Mouse (Mus musculus) brain, embryonic 14.5 days (tissue): ENCODE measurements around the gene Ccdc80. TPM values are rescaled to one million over a fixed set of nuclear protein-coding genes. Genes with fewer than 3 reads are reported as not detected.

Experiments
- DNase-seq: peaks from one replicate; pipeline ENCODE4 v3.0.0-alpha.2; 2011; ENCODE audit warnings: low read depth
- CTCF ChIP-seq: fragments of 200-500 bp; IDR thresholded peaks from 2 replicates; pipeline ENCODE4 v1.5.1; 2012; ENCODE audit warnings: inconsistent platforms, mild to moderate bottlenecking, moderate library complexity, borderline replicate concordance; ENCODE audit not compliant: insufficient read depth, insufficient read length; ENCODE audit errors: extremely low read depth
- POLR2A ChIP-seq: fragments of 200-500 bp; IDR thresholded peaks from 2 replicates; pipeline ENCODE4 v1.6.1; 2012; ENCODE audit warnings: mild to moderate bottlenecking, inconsistent platforms, borderline replicate concordance; ENCODE audit not compliant: poor library complexity, insufficient read depth, insufficient read length, severe bottlenecking; ENCODE audit errors: extremely low read depth
- polyA plus RNA-seq: library from polyadenylated mRNA; depleted of rRNA; stranded (reverse); fragments of >200 nt; gene quantifications from 2 replicates; pipeline ENCODE4 v1.2.3, GENCODE M21; 2012; rRNA removed

Ccdc80 gene
- polyA plus RNA-seq: 6.7 and 7.0 TPM in 2 replicates

GRCm38 (mm10) chr16:45093137-45093731 lies at the start of gene Ccdc80:
Ccdc80 (plus strand) TSS chr16:45093402.
- peak; percentile 36 for DNase-seq
- TF ChIP-seq CTCF (no peak), POLR2A (no peak)

GRCm38 (mm10) chr16:45044844-45045243 lies 48.4 kb upstream of the Ccdc80 start:
- TF ChIP-seq CTCF: no peak
- no peak for TF ChIP-seq POLR2A
- DNase-seq: peak; percentile 30

GRCm38 (mm10) chr16:45057222-45057621 lies 36.0 kb upstream of the Ccdc80 start:
- DNase-seq: no peak
- TF ChIP-seq CTCF (no peak), POLR2A (no peak)

DNA sequence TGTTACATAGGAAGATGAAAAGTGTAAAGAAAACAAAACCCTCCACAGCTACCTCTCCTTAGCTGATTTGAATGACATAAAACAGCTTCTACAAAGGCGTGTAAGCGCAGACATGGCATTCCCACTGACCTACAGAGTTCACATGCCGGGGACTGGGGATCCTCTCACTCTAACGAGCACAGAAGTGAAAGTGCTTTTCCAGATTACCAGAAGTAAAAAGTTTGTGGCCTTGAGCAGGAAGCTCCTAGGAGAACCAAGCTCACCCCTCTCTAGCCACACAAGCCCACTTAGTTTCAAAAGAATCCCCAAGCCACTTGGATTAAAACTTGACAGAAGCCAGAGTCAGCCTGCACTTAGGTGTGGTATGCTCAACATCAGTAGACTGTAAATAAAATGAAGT lies 35.3 kb upstream of the Ccdc80 start:
- no peak for DNase-seq
- no peak for TF ChIP-seq POLR2A
- no peak for TF ChIP-seq CTCF

DNA sequence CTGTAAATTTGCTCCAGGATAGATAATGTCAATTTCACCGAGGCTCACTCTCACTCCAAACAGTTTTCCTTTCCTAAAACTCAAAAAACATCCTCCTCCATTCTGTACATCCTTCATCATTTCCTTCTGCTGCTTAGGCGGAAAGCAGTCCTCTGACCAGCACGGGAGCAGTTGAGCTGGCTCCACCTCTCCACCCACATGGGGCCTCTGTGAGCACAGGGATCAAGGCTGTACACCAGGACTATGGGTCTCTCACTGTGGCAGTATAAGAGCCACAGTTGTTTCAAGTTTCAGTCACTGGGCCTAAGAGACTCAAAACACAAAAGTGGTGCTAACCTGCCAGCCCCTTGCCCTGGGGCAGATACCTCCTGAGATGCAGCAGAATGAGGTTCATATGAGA lies 32.1 kb upstream of the Ccdc80 start:
- TF ChIP-seq CTCF (no peak), POLR2A (no peak)
- DNase-seq: no peak

DNA sequence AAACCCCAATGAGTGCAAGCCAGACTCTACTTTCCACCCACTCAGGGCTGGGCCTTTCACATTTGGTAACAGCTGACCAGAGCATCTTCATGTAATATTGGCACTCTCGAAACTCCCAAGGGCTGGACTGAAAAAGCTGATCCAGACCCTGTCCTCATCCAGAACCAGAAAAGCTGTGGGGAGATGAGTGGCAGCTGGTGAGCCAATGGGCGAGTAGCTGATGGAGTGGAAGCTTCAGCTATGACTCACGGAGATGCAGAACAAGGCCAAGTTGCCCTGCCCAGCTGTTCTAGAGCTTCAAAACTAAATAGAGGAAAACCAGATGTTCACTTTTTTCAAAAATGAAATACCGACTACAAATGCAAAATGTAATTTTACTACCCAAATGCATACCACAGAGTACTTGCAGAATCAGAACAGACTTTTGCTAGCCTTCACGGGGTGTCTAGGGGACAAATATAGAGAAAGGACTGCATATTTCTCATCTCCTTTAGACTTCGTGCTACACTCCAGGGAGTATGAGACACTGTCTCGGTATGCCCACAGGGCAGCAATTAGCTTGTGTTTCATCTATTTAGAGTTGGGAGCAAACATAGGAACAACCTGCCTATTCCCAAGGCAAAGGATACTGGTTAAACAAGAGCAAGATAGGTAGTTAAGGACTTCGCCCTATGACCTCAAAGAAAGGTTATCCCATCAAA lies 22.7 kb upstream of the Ccdc80 start:
- no peak for DNase-seq
- TF ChIP-seq POLR2A (no peak), CTCF (no peak)

DNA sequence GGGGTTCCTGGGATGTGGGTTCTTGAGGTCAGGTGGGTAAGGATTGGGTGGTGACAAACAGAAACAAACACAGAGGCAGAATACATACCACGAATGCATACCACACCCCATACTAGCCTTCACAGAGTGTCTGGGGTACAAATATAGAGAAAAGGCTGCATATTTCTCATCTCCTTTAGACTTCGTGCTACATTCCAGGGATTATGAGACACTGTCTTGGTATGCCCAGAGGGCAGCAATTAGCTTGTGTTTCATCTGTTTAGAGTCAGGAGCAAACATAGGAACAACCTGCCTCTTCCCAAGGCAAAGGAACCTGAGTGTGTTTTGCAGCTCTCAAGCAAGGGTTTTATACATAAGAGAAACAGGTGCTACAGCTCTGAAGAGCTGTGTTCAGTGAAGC lies 21.8 kb upstream of the Ccdc80 start:
- no peak for DNase-seq
- no peak for TF ChIP-seq CTCF
- no peak for TF ChIP-seq POLR2A

DNA sequence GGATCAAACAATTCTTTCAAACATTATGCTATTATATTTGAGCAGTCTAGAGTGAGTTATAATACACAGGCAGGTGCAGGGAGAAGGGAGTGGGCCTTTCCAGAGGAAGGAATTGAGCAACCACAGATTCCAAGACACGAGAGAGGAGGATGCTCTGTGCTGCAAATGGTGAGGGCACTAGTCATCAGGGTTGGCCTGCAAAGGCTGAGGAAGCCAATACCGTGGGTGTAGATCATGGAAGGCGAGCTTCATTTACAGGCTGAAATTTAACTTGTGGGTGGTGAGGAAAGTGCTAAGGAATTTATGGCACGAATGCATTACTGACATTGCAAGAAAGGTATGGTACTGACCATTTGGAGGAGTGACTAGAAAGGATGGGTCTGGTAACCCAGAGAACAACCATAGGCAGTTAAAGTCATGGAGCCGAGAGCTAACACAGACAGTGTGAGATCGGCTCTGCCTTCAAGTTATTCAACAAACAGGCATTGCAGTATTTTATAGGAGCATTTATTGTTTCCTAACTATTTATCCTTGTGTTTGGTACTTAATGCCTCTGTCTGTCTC lies 15.6 kb upstream of the Ccdc80 start:
- no peak for DNase-seq
- no peak for TF ChIP-seq POLR2A
- no peak for TF ChIP-seq CTCF

DNA sequence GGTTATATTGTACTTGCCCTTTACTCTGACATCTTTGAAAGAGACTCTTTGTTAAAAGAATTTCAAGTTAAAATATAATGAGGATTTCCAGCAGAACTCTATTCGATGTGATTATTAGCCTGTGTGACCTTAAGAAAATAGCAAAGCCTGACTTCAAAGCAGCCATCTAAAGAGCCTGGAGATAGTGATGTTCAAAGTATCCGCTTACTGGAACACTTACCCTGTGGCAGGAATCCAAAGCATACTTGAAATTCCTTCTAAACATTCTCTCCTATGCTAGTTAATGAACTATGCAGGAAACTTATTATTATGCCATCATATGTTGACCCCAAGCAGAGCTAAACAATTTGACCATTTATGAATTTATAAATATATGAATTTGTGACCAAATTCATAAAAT lies 13.9 kb upstream of the Ccdc80 start:
- peak; percentile 7 for DNase-seq
- no peak for TF ChIP-seq POLR2A
- no peak for TF ChIP-seq CTCF

- DNase-seq: no peak
- no peak for TF ChIP-seq CTCF
- no peak for TF ChIP-seq POLR2A
Observed at GRCm38 (mm10) chr16:45088842-45089241, 4.4 kb upstream of the Ccdc80 start.

GRCm38 (mm10) chr16:45090005-45090404 lies 3.2 kb upstream of the Ccdc80 start:
- peak; percentile 87 for TF ChIP-seq CTCF
- no peak for TF ChIP-seq POLR2A

DNA sequence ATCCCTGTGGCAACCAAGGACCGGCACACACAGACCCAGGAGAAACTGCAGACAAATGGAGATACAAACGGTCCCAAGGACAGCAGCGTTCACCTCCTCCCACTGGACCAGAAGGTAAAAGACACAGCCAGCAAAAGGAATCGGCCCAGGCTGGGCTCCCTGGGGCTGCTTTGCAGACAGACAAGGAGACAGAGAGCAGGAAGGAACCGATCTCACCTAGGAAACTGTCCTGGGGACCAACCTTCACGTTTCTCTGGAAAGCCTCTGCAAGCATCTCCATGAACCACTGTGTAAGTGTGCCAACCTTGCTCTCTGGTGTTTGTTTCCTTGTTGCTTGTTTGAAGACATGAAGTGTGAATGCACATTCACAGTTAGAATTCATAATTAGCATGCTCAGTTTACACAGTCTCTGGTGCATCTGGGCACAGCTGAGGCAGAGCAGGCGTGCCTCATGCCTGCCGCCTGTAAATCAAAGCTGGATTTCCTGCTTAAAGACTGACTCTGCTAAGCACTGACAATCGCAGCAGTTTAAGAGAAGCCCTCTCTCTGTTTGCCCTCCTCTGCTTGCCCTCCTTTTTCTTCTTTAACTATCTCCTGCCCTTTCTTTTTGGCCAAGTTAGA lies 1.0 kb downstream of the Ccdc80 start:
- TF ChIP-seq POLR2A: no peak
- TF ChIP-seq CTCF: no peak
- peak; percentile 80 for DNase-seq

More at GRCm38 (mm10) chr16:45090005-45090404, 3.2 kb upstream of the Ccdc80 start:
- peak; percentile 89 for DNase-seq

- TF ChIP-seq CTCF: no peak
- TF ChIP-seq POLR2A: no peak
- no peak for DNase-seq
Observed at GRCm38 (mm10) chr16:45095030-45095429, 1.8 kb downstream of the Ccdc80 start.

- DNase-seq: no peak
- TF ChIP-seq POLR2A (no peak), CTCF (no peak)
Observed at GRCm38 (mm10) chr16:45095561-45096482, 2.6 kb downstream of the Ccdc80 start.
